Mouse (Mus musculus) thymus, adult 2 months (tissue): ENCODE measurements around the gene Myo15b.

ENCODE experiments used
- CTCF ChIP-seq: fragments of 200-500 bp; IDR thresholded peaks from 2 replicates; pipeline ENCODE4 v1.5.1; 2012; ENCODE audit warnings: mild to moderate bottlenecking, control low read depth, low read length, moderate library complexity, borderline replicate concordance; ENCODE audit not compliant: control insufficient read depth, poor library complexity, insufficient read depth; ENCODE audit errors: extremely low read depth
- POLR2A ChIP-seq: fragments of 200-500 bp; IDR thresholded peaks from 2 replicates; pipeline ENCODE4 v1.6.1; 2012; ENCODE audit warnings: mild to moderate bottlenecking, low read length, control low read depth, moderate library complexity; ENCODE audit not compliant: control insufficient read depth, poor library complexity, insufficient read depth; ENCODE audit errors: extremely low read depth

- TF ChIP-seq POLR2A (no peak), CTCF (no peak)
Observed at GRCm38 (mm10) chr11:115832523-115832922, 25.7 kb upstream of the Myo15b start.
